Mouse (Mus musculus): ENCODE data around the gene Mapkap1.

GRCm38 (mm10) chr2:34588546-34588945, 182.0 kb downstream of the Mapkap1 start:
- no peak for TF ChIP-seq POLR2A (IDR thresholded peaks at IDR 0.05; ENCODE audit: control insufficient read depth, low read depth, low read length)
- no peak for TF ChIP-seq CTCF (IDR thresholded peaks at IDR 0.05; ENCODE audit: control insufficient read depth, insufficient read depth, insufficient replicate concordance, low read depth, low read length)
